Mouse (Mus musculus) kidney, embryonic 14.5 days (tissue): Measurements from ENCODE around the gene Simc1. TPM values are rescaled to one million over a fixed set of nuclear protein-coding genes. Genes with fewer than 3 reads are reported as not detected.

ENCODE experiments used
- ATAC-seq: fragments of 200-750 bp; cut with Nextera tagmentation; 2 replicates; pipeline ENCODE4 v1.8.0; 2017; ENCODE audit warnings: moderate number of reproducible peaks, mild to moderate bottlenecking, moderate TSS enrichment, moderate library complexity; ENCODE audit not compliant: low FRiP score, low TSS enrichment
- H3K27ac ChIP-seq: fragments of 300-500 bp; sonication (generic); 2 replicates; pipeline ENCODE4 v1.5.1; 2014; ENCODE audit warnings: low read depth, mild to moderate bottlenecking, low read length, moderate library complexity, mixed read lengths
- H3K27me3 ChIP-seq: fragments of 300-500 bp; sonication (generic); 2 replicates; pipeline ENCODE4 v1.6.1; 2014; ENCODE audit warnings: mild to moderate bottlenecking, low read length; ENCODE audit not compliant: control insufficient read depth, insufficient read depth
- H3K36me3 ChIP-seq: fragments of 300-500 bp; sonication (generic); 2 replicates; pipeline ENCODE4 v1.6.1; 2014; ENCODE audit warnings: low read length, mixed read lengths; ENCODE audit not compliant: control insufficient read depth, insufficient read depth
- H3K4me1 ChIP-seq: fragments of 300-500 bp; sonication (generic); 2 replicates; pipeline ENCODE4 v1.6.1; 2014; ENCODE audit warnings: low read length, mixed read lengths; ENCODE audit not compliant: control insufficient read depth, insufficient read depth
- H3K4me2 ChIP-seq: fragments of 300-500 bp; sonication (generic); replicated peaks from 2 replicates; pipeline ENCODE4 v1.6.1; 2014; ENCODE audit warnings: low read depth, mild to moderate bottlenecking, low read length
- H3K4me3 ChIP-seq: fragments of 300-500 bp; sonication (generic); 2 replicates; pipeline ENCODE4 v1.5.1; 2014; ENCODE audit warnings: mild to moderate bottlenecking, low read length
- H3K9ac ChIP-seq: fragments of 300-500 bp; sonication (generic); 2 replicates; pipeline ENCODE4 v1.6.1; 2014; ENCODE audit warnings: low read depth, mild to moderate bottlenecking, low read length, moderate library complexity
- H3K9me3 ChIP-seq: fragments of 300-500 bp; sonication (generic); 2 replicates; pipeline ENCODE4 v1.6.1; 2016; ENCODE audit warnings: low read length; ENCODE audit not compliant: control insufficient read depth
- WGBS: fragments of 180-500 bp; shearing (Covaris S2); extraction: QIAGEN DNeasy Blood & Tissue Kit; methylation state at CpG from one replicate; pipeline ENCODE4 v1.1.7; 2014; 5-methylcytosine and 5-hydroxymethylcytosine counted together
- polyA plus RNA-seq: library from polyadenylated mRNA; unstranded; fragments of >200 nt; fragmentation: Nextera tagmentation; extraction: Ambion mirVana; gene quantifications from 2 replicates; pipeline ENCODE4 v1.2.1, GENCODE M21; 2014

Gene Simc1
- polyA plus RNA-seq: 14.0 and 17.9 TPM in 2 replicates

- H3K4me1 ChIP-seq: peaks cover 5% of the 10 kb centered on the region; the same call in 1 of the 2 replicates
- H3K27me3 ChIP-seq: no peaks in the 10 kb centered on the region
- peak within 1 kb of the TSS; percentile 83 for H3K9ac ChIP-seq
- peak; percentile 90 for ATAC-seq
- no peaks in the 10 kb centered on the region for H3K9me3 ChIP-seq
- H3K4me2 ChIP-seq: peak within 1 kb of the TSS; percentile 66
- H3K36me3 ChIP-seq: no peaks in the 10 kb centered on the region
- under 1% methylated on average over 105 of the region's 105 CpGs for WGBS
- H3K4me3 ChIP-seq: peak within 1 kb of the TSS; percentile 73
- H3K27ac ChIP-seq: peak within 1 kb of the TSS; percentile 68
These were observed at the start of gene Simc1 for GRCm38 (mm10) chr13:54503604-54504521. Gene Simc1 (plus strand): TSS chr13:54503779.

GRCm38 (mm10) chr13:54457062-54457461, 46.5 kb upstream of the Simc1 start:
- ATAC-seq: no peak
- Histone ChIP-seq H3K36me3 (peaks cover 57% of the 10 kb centered on the region), H3K9me3 (no peaks in the 10 kb centered on the region), H3K9ac (no peak overlapping the region), H3K27me3 (no peaks in the 10 kb centered on the region), H3K4me2 (no peak overlapping the region), H3K4me3 (no peak overlapping the region), H3K27ac (no peak overlapping the region), H3K4me1 (no peaks in the 10 kb centered on the region)
- 75% methylated on average over 2 of the region's 2 CpGs for WGBS

GRCm38 (mm10) chr13:54459282-54459681, 44.3 kb upstream of the Simc1 start:
- Histone ChIP-seq H3K4me1 (no peaks in the 10 kb centered on the region), H3K36me3 (peaks cover 79% of the 10 kb centered on the region), H3K4me3 (no peak overlapping the region), H3K4me2 (no peak overlapping the region), H3K9ac (no peak overlapping the region), H3K27ac (no peak overlapping the region), H3K9me3 (peaks cover 5% of the 10 kb centered on the region; the same call in 1 of the 2 replicates), H3K27me3 (no peaks in the 10 kb centered on the region)
- WGBS: 81% methylated on average over 4 of the region's 4 CpGs
- ATAC-seq: no peak

GRCm38 (mm10) chr13:54468098-54469011, 35.2 kb upstream of the Simc1 start, which contains the start of gene Thoc3:
Gene Thoc3 (minus strand): TSS chr13:54468849.
- peaks cover 42% of the 10 kb centered on the region for H3K36me3 ChIP-seq
- peak within 1 kb of the TSS; percentile 63; the same call in 1 of the 2 replicates for H3K27ac ChIP-seq
- peak within 1 kb of the TSS; percentile 95 for H3K4me3 ChIP-seq
- peaks cover 12% of the 10 kb centered on the region for H3K9me3 ChIP-seq
- peaks cover 6% of the 10 kb centered on the region for H3K4me1 ChIP-seq
- H3K4me2 ChIP-seq: peak within 1 kb of the TSS; percentile 73
- H3K9ac ChIP-seq: peak within 1 kb of the TSS; percentile 91
- H3K27me3 ChIP-seq: no peaks in the 10 kb centered on the region
- under 1% methylated on average over 67 of the region's 67 CpGs for WGBS
- ATAC-seq: peak; percentile 97

GRCm38 (mm10) chr13:54469012-54469354, 34.6 kb upstream of the Simc1 start:
- peak overlapping the region; percentile 38 for H3K4me2 ChIP-seq
- peak; percentile 62 for ATAC-seq
- H3K4me3 ChIP-seq: peak overlapping the region; percentile 95
- H3K9me3 ChIP-seq: peaks cover 10% of the 10 kb centered on the region
- 18% methylated on average over 4 of the region's 4 CpGs for WGBS
- peaks cover 36% of the 10 kb centered on the region for H3K36me3 ChIP-seq
- H3K9ac ChIP-seq: peak overlapping the region; percentile 91; the same call in 1 of the 2 replicates
- no peaks in the 10 kb centered on the region for H3K27me3 ChIP-seq
- H3K4me1 ChIP-seq: peaks cover 6% of the 10 kb centered on the region
- no peak overlapping the region for H3K27ac ChIP-seq

GRCm38 (mm10) chr13:54471967-54472366, 31.6 kb upstream of the Simc1 start:
- WGBS: 81% methylated on average over 4 of the region's 4 CpGs

GRCm38 (mm10) chr13:54474996-54475395, 28.6 kb upstream of the Simc1 start:
- H3K9me3 ChIP-seq: no peaks in the 10 kb centered on the region
- H3K4me3 ChIP-seq: no peak overlapping the region
- no peaks in the 10 kb centered on the region for H3K27me3 ChIP-seq
- H3K9ac ChIP-seq: no peak overlapping the region
- H3K4me2 ChIP-seq: no peak overlapping the region
- no peaks in the 10 kb centered on the region for H3K36me3 ChIP-seq
- 66% methylated on average over 2 of the region's 2 CpGs for WGBS
- ATAC-seq: no peak
- no peaks in the 10 kb centered on the region for H3K4me1 ChIP-seq
- H3K27ac ChIP-seq: no peak overlapping the region

More at GRCm38 (mm10) chr13:54471967-54472366, 31.6 kb upstream of the Simc1 start:
- no peak for ATAC-seq
- H3K4me2 ChIP-seq: no peak overlapping the region
- peaks cover 6% of the 10 kb centered on the region for H3K36me3 ChIP-seq
- H3K9me3 ChIP-seq: no peaks in the 10 kb centered on the region
- H3K4me1 ChIP-seq: peaks cover 6% of the 10 kb centered on the region
- H3K27ac ChIP-seq: no peak overlapping the region
- no peaks in the 10 kb centered on the region for H3K27me3 ChIP-seq
- no peak overlapping the region for H3K9ac ChIP-seq
- no peak overlapping the region for H3K4me3 ChIP-seq

GRCm38 (mm10) chr13:54475702-54476101, 27.9 kb upstream of the Simc1 start:
- H3K4me2 ChIP-seq: no peak overlapping the region
- ATAC-seq: no peak
- WGBS: 76% methylated on average over 5 of the region's 5 CpGs
- no peaks in the 10 kb centered on the region for H3K36me3 ChIP-seq
- H3K4me3 ChIP-seq: no peak overlapping the region
- no peaks in the 10 kb centered on the region for H3K27me3 ChIP-seq
- no peaks in the 10 kb centered on the region for H3K9me3 ChIP-seq
- H3K27ac ChIP-seq: no peak overlapping the region
- no peak overlapping the region for H3K9ac ChIP-seq
- H3K4me1 ChIP-seq: no peaks in the 10 kb centered on the region
